Mouse (Mus musculus): ENCODE results near the gene 2010111I01Rik. TPM values are rescaled to one million over a fixed set of nuclear protein-coding genes. Genes with fewer than 3 reads are reported as not detected.
A peak's percentile ranks its signal among the peaks of the same experiment; 100 is the strongest.

The 2010111I01Rik gene
- polyA plus RNA-seq, 1 experiment: 22.5 TPM

DNA sequence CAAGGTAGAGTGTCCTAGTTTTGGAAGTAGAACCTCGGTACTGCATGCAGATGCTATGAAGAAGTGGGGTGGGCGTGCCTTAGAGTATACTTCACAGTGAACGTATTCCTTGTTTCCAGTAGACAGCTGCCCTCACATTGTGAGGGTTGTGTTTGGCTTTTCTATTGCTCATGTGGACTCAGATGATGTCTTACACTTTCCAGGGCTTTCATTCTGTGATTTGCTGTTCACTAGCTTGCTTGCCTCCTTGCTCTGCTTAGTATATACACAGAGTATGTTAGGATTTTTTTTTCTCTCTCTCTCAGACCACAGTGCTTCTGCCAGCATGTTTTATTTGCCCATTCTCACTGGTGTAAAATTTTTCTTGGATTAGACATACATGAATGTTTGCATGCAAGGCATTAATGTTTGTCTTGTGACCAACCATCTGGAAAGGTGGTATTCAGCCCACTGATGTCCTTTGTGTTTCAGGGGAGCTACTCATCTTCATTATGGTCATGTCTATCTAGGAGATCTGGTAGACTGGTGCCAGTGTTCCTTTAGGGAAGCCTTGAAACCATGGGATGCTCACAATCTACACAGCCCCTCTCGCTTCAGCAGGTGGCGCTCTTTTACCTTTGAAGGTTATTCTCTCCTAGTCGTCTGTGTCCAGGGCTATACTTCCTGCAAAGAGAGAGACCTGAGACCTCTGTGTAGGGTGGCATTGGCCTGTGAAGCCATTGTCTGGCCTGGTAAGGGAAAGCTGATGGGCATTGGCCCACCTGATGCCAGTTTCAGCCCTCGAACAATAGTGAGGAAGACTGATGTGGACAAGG is 81.7 kb downstream of the 2010111I01Rik start:
- peak in 1 of 2 experiments; percentile 21 for DNase-seq (ENCODE audit: low read depth in 1 of 2, low spot score in 2 of 2)
- Histone ChIP-seq H3K27ac (ENCODE audit: insufficient read depth, low read length) (no peak overlapping the region), H3K36me3 (ENCODE audit: control insufficient read depth, insufficient read depth, low read length) (no peaks in the 10 kb centered on the region), H3K4me3 (ENCODE audit: extremely low read depth, insufficient read depth, insufficient read length) (no peak overlapping the region), H3K27me3 (ENCODE audit: control insufficient read depth, insufficient read depth, low read length) (no peaks in the 10 kb centered on the region), H3K4me1 (ENCODE audit: control insufficient read depth, insufficient read depth, insufficient read length) (no peaks in the 10 kb centered on the region)
- peak; percentile 37; the same call in 1 of the 2 replicates for TF ChIP-seq CTCF (IDR thresholded peaks at IDR 0.05; ENCODE audit: extremely low read depth, insufficient read depth, insufficient read length, insufficient replicate concordance)
- no peak for TF ChIP-seq POLR2A (IDR thresholded peaks at IDR 0.05; ENCODE audit: low read depth, low read length)
- WGBS: 62% methylated on average over 7 of the region's 7 CpGs

DNA sequence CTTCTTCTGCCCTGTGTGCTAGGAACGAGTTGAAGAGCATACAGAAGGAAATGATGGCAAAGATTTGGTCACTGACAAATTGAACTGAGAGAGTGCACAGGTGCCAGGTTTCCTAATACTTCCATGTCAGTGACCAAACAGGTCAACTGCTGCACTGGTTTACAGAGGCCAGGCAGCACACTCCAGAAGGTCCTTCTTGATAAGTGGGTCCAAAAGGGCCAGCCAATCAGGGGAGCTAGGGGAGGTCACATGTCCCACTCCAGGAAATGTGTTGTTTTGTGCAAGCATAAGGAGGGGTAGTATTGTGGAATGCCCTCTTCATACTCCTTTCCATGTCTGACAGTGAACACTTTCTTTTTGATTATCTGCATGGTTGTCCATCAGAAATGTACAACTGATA is 99.0 kb downstream of the 2010111I01Rik start:
- TF ChIP-seq POLR2A (IDR thresholded peaks at IDR 0.05; ENCODE audit: low read depth, low read length): no peak
- TF ChIP-seq CTCF (IDR thresholded peaks at IDR 0.05; ENCODE audit: extremely low read depth, insufficient read depth, insufficient read length, insufficient replicate concordance): no peak
- Histone ChIP-seq H3K36me3 (ENCODE audit: control insufficient read depth, insufficient read depth, low read length) (no peaks in the 10 kb centered on the region; the same call in 1 of the 2 replicates), H3K4me3 (ENCODE audit: extremely low read depth, insufficient read depth, insufficient read length) (no peak overlapping the region), H3K4me1 (ENCODE audit: control insufficient read depth, insufficient read depth, insufficient read length) (no peaks in the 10 kb centered on the region), H3K27me3 (ENCODE audit: control insufficient read depth, insufficient read depth, low read length) (no peaks in the 10 kb centered on the region), H3K27ac (ENCODE audit: insufficient read depth, low read length) (no peak overlapping the region)
- no peak for DNase-seq (ENCODE audit: low read depth in 1 of 2, low spot score in 2 of 2)
- WGBS: 79% methylated on average over 1 of the region's 1 CpGs

DNA sequence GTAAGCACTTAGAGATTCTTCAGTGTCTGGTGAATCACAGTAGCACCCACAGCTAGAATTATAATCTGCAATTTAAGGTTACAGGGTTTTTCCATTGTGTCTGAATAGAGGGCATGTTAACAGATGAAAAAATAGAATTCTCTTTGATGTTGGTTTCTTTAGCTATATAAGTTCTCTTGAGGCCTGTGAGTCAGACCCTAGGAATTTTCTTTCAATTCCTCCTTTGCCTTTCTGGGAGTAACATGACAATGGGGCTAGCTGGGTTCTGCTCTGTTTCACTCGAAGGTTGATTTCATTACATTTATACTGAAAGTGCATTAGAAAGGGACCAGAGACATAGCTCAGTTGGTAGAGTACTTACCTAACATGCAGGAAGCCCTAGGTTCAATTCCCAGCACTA is 101.9 kb downstream of the 2010111I01Rik start:
- Histone ChIP-seq H3K4me1 (ENCODE audit: control insufficient read depth, insufficient read depth, insufficient read length) (no peaks in the 10 kb centered on the region), H3K27ac (ENCODE audit: insufficient read depth, low read length) (no peak overlapping the region), H3K36me3 (ENCODE audit: control insufficient read depth, insufficient read depth, low read length) (no peaks in the 10 kb centered on the region), H3K27me3 (ENCODE audit: control insufficient read depth, insufficient read depth, low read length) (no peaks in the 10 kb centered on the region), H3K4me3 (ENCODE audit: extremely low read depth, insufficient read depth, insufficient read length) (no peak overlapping the region)
- no peak for TF ChIP-seq POLR2A (IDR thresholded peaks at IDR 0.05; ENCODE audit: low read depth, low read length)
- no peak for DNase-seq (ENCODE audit: low read depth in 1 of 2, low spot score in 2 of 2)
- 87% methylated on average over 1 of the region's 1 CpGs for WGBS

DNA sequence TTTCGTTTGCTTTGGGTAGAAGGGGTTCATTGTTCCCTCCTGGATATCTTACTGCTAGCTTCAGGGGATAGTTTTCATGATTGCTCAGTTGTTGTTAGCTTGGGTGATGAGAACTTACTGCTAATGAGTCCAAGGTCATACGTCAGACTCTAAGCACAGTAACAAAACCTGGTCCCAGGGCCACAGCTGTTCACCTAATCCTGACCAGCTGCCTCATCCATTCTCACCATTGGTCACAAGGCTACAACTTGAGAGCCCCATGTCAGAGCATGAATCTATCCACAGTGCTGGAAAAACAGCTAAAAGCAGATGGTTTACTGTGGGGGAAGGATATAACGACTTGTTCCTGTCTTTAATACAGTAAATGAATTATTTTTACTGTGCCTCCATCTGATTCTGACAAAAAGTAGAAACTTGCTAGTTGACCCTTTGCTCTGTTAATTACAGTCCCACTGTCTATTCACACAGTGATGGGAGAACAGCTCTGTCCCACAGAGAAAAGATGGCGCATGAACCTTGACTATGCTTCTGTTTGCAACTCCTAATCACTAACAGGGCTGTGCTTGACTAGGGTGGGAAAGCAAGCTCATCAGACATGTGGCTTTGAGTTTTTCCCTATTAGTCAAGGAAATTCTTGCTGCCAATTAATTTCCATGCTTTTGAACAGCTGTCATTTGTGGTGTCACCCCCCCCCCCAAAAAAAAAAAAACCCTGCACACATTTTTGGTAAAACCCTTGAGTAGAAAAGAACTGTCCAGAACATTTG is 103.9 kb downstream of the 2010111I01Rik start:
- Histone ChIP-seq H3K4me1 (ENCODE audit: control insufficient read depth, insufficient read depth, insufficient read length) (no peaks in the 10 kb centered on the region), H3K27me3 (ENCODE audit: control insufficient read depth, insufficient read depth, low read length) (no peaks in the 10 kb centered on the region), H3K27ac (ENCODE audit: insufficient read depth, low read length) (no peak overlapping the region), H3K4me3 (ENCODE audit: extremely low read depth, insufficient read depth, insufficient read length) (no peak overlapping the region), H3K36me3 (ENCODE audit: control insufficient read depth, insufficient read depth, low read length) (no peaks in the 10 kb centered on the region)
- no peak for DNase-seq (ENCODE audit: low read depth in 1 of 2, low spot score in 2 of 2)
- TF ChIP-seq POLR2A (IDR thresholded peaks at IDR 0.05; ENCODE audit: low read depth, low read length) (no peak), CTCF (IDR thresholded peaks at IDR 0.05; ENCODE audit: extremely low read depth, insufficient read depth, insufficient read length, insufficient replicate concordance) (no peak)
- 91% methylated on average over 4 of the region's 4 CpGs for WGBS

DNA sequence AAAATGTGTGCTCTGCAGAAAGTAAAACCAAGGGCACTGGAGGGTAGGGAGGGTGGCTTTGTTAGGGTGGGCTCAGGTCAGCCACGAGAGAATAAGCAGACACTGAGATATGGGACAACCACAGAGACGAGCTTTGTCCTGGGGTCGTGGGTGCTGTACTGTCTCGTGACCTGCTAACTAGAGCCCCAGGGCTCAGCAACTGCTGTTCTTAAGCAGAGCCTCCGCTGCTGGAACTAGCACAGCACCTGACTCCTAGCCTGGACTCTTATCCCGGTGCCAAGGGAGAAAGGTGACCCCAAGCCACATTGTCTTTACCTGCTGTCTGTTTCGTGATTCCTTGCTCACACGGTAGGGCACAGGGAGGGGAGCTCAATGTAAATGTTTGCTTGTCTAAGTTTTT is 107.2 kb downstream of the 2010111I01Rik start:
- Histone ChIP-seq H3K4me3 (ENCODE audit: extremely low read depth, insufficient read depth, insufficient read length) (no peak overlapping the region), H3K36me3 (ENCODE audit: control insufficient read depth, insufficient read depth, low read length) (no peaks in the 10 kb centered on the region), H3K27ac (ENCODE audit: insufficient read depth, low read length) (no peak overlapping the region), H3K27me3 (ENCODE audit: control insufficient read depth, insufficient read depth, low read length) (no peaks in the 10 kb centered on the region), H3K4me1 (ENCODE audit: control insufficient read depth, insufficient read depth, insufficient read length) (no peaks in the 10 kb centered on the region)
- no peak for DNase-seq (ENCODE audit: low read depth in 1 of 2, low spot score in 2 of 2)
- TF ChIP-seq POLR2A (IDR thresholded peaks at IDR 0.05; ENCODE audit: low read depth, low read length) (no peak), CTCF (IDR thresholded peaks at IDR 0.05; ENCODE audit: extremely low read depth, insufficient read depth, insufficient read length, insufficient replicate concordance) (no peak)
- 91% methylated on average over 8 of the region's 8 CpGs for WGBS

DNA sequence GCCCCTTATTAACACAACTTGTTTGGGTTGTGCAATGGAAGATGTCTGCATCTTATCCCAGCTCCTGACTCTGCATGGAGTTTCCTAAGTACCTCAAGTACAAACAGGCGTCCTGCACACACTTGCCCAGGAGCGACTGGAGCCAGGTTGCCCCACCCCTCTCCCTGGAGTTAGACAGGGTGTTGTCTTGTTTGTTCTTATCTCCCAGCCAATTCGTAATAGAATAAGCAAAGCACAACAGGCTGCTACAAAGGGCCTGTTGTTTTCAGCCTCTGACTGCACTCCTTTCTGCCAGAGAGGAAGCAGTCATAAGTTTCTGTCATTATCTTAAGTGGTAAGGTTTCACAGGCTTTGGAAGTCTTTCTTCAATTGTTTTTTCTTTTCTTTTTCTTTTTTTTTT is 107.7 kb downstream of the 2010111I01Rik start:
- no peak overlapping the region for H3K27ac ChIP-seq (ENCODE audit: insufficient read depth, low read length)
- H3K4me1 ChIP-seq (ENCODE audit: control insufficient read depth, insufficient read depth, insufficient read length): no peaks in the 10 kb centered on the region
- TF ChIP-seq CTCF (IDR thresholded peaks at IDR 0.05; ENCODE audit: extremely low read depth, insufficient read depth, insufficient read length, insufficient replicate concordance) (no peak), POLR2A (IDR thresholded peaks at IDR 0.05; ENCODE audit: low read depth, low read length) (no peak)
- no peaks in the 10 kb centered on the region for H3K36me3 ChIP-seq (ENCODE audit: control insufficient read depth, insufficient read depth, low read length)
- no peaks in the 10 kb centered on the region for H3K27me3 ChIP-seq (ENCODE audit: control insufficient read depth, insufficient read depth, low read length)
- H3K4me3 ChIP-seq (ENCODE audit: extremely low read depth, insufficient read depth, insufficient read length): no peak overlapping the region
- no peak for DNase-seq (ENCODE audit: low read depth in 1 of 2, low spot score in 2 of 2)
- WGBS: 84% methylated on average over 3 of the region's 3 CpGs
